Mouse (Mus musculus) neutrophil, adult 65 days (primary cell): ENCODE results near the gene Hapln1. TPM values are rescaled to one million over a fixed set of nuclear protein-coding genes. Genes with fewer than 3 reads are reported as not detected.

Source experiments
- total RNA-seq: library from RNA; stranded (reverse); gene quantifications from 2 replicates; pipeline ENCODE4 v1.2.4, GENCODE M21; 2023

The Hapln1 gene
- not detected in 2 replicates for total RNA-seq

GRCm38 (mm10) chr13:89539205-89539886 is at the start of gene Hapln1:
TSS of gene Hapln1 (plus strand) at chr13:89539796.

Other genes with a start within 250 kb of the Hapln1 start
- 23.5 and 24.3 TPM in 2 replicates for gene Vcan, start 202.7 kb downstream of the Hapln1 start, total RNA-seq